16 mouse cellular contexts compared by ENCODE assay signal in genomic region chr7:141064175-141064574, GRCm38 (mm10). TPM values are rescaled to one million over a fixed set of nuclear protein-coding genes. Genes with fewer than 3 reads are reported as not detected.
A peak's percentile ranks its signal among the peaks of the same experiment; 100 is the strongest.
DNase-seq lines count a peak whose midpoint lies in the region; ATAC-seq and TF ChIP-seq lines count a peak whose summit lies in the region.
"Had no signal": no experiment of that assay in that cellular context is flagged by ENCODE, and none has a peak within 500 bp of the region (broad histone marks: within the 10 kb centered on the region; RNA-seq: fewer than 3 reads in every experiment).

No protein-coding gene starts in this region.

- ATAC-seq in granulocyte monocyte progenitor cell, adult 5-6 weeks (replicated peaks; ENCODE audit: poor library complexity, severe bottlenecking), result peak; percentile 80
- peak; percentile 38 for ATAC-seq in liver, embryonic 14.5 days (ENCODE audit: insufficient read depth)
- no peak for ATAC-seq in hindbrain, embryonic 16.5 days

- no peak overlapping the region for H3K4me3 ChIP-seq in liver, embryonic 14.5 days (ENCODE audit: insufficient read depth in 1 of 2, low read depth in 2 of 2, low read length in 2 of 2)
- H3K4me3 ChIP-seq in hindbrain, embryonic 16.5 days (ENCODE audit: low read length), result no peak overlapping the region
- H3K4me3 ChIP-seq: embryonic facial prominence, embryonic 10.5 days; forebrain, embryonic 12.5 days; limb, embryonic 15.5 days had no signal

- H3K27me3 ChIP-seq in liver, embryonic 14.5 days (ENCODE audit: control insufficient read depth, insufficient read depth, low read length), result peaks cover 31% of the 10 kb centered on the region
- H3K27me3 ChIP-seq in hindbrain, embryonic 16.5 days (replicated peaks; ENCODE audit: control insufficient read depth, insufficient read depth, low read length), result no peaks in the 10 kb centered on the region
- H3K27me3 ChIP-seq: forebrain, embryonic 12.5 days; limb, embryonic 15.5 days had no signal

- no peak for TF ChIP-seq EP300 in liver, embryonic 14.5 days (IDR thresholded peaks at IDR 0.05; ENCODE audit: low read depth)

- peak; percentile 48 for DNase-seq in thymus, postnatal 0 days (ENCODE audit: low spot score)
- DNase-seq in thymus, adult 18-20 months, result no peak
- no peak for DNase-seq in liver, embryonic 14.5 days (ENCODE audit: low read depth in 3 of 3, low spot score in 3 of 3)
- no peak for DNase-seq in urinary bladder, postnatal 36 days (ENCODE audit: low spot score in 2 of 2)
- no peak for DNase-seq in embryo, embryonic 10.5 days (ENCODE audit: low spot score)
- DNase-seq: adrenal gland, adult 2 months; gastrocnemius, postnatal 36 days had no signal

- peaks cover 0 to 14% of the 10 kb centered on the region in 2 experiments; a peak in 2 of 4 replicates for H3K4me1 ChIP-seq in liver, embryonic 14.5 days (replicated peaks; ENCODE audit: control insufficient read depth in 2 of 2, insufficient read depth in 2 of 2, low read length in 1 of 2)
- H3K4me1 ChIP-seq in hindbrain, embryonic 16.5 days (ENCODE audit: control insufficient read depth, insufficient read depth, low read depth, low read length), result peaks cover 18% of the 10 kb centered on the region

- WGBS in liver, embryonic 14.5 days (ENCODE audit: insufficient replicate concordance), result 13% methylated on average over 7 of the region's 7 CpGs
- WGBS in hindbrain, embryonic 16.5 days, result 85% methylated on average over 7 of the region's 7 CpGs

- no peak overlapping the region for H3K9ac ChIP-seq in liver, embryonic 14.5 days (replicated peaks)
- no peak overlapping the region for H3K9ac ChIP-seq in hindbrain, embryonic 16.5 days (ENCODE audit: low read depth, low read length)
- H3K9ac ChIP-seq: forebrain, embryonic 12.5 days; limb, embryonic 15.5 days had no signal

- H3K36me3 ChIP-seq in liver, embryonic 14.5 days (replicated peaks; ENCODE audit: control insufficient read depth, insufficient read depth, low read depth), result no peaks in the 10 kb centered on the region
- peaks cover 39% of the 10 kb centered on the region for H3K36me3 ChIP-seq in hindbrain, embryonic 16.5 days (ENCODE audit: control insufficient read depth, insufficient read depth, low read length)
- H3K36me3 ChIP-seq: G1E had no signal

- H3K9me3 ChIP-seq in liver, embryonic 14.5 days (ENCODE audit: control insufficient read depth, low read length), result no peaks in the 10 kb centered on the region
- no peaks in the 10 kb centered on the region for H3K9me3 ChIP-seq in hindbrain, embryonic 16.5 days (ENCODE audit: control insufficient read depth, low read length)
- H3K9me3 ChIP-seq: embryonic facial prominence, embryonic 10.5 days; forebrain, embryonic 12.5 days; G1E; limb, embryonic 15.5 days had no signal

- H3K27ac ChIP-seq in liver, embryonic 14.5 days, result no peak overlapping the region
- no peak overlapping the region for H3K27ac ChIP-seq in hindbrain, embryonic 16.5 days (ENCODE audit: low read depth, low read length)
- H3K27ac ChIP-seq: embryonic facial prominence, embryonic 10.5 days; forebrain, embryonic 12.5 days; limb, embryonic 15.5 days had no signal

- peak overlapping the region; percentile 22; the same call in 1 of the 2 replicates for H3K4me2 ChIP-seq in liver, embryonic 14.5 days (ENCODE audit: low read depth)
- H3K4me2 ChIP-seq in hindbrain, embryonic 16.5 days (ENCODE audit: low read length), result no peak overlapping the region
- H3K4me2 ChIP-seq: forebrain, embryonic 12.5 days; limb, embryonic 15.5 days had no signal

- no peak for TF ChIP-seq CTCF in liver, embryonic 14.5 days (IDR thresholded peaks at IDR 0.05; ENCODE audit: low read depth)

RNA-seq across cellular contexts. Expression of gene B4galnt4, which starts 3.3 kb away (rescaled TPM):
- 2.0 and 2.5 TPM in 2 replicates for polyA plus RNA-seq in thymus, postnatal 0 days (2015; fragmentation: Nextera tagmentation; extraction: Ambion mirVana)
- total RNA-seq in granulocyte monocyte progenitor cell, adult 5-6 weeks (2014; fragmentation: Nextera tagmentation), result 0.60 and 3.6 TPM in 2 replicates
- total RNA-seq in granulocyte monocyte progenitor cell, adult 5-6 weeks (2017), result 0.26 TPM in 1 of 2 replicates, not detected in the other
- polyA plus RNA-seq in liver, embryonic 14.5 days (2012; rRNA removed), result 0.64 and 0.84 TPM in 2 replicates
- polyA plus RNA-seq in liver, embryonic 14.5 days (2014; fragmentation: Nextera tagmentation; extraction: Ambion mirVana), result 0.39 and 0.68 TPM in 2 replicates
- polyA plus RNA-seq in hindbrain, embryonic 16.5 days (2015; fragmentation: Nextera tagmentation; extraction: Ambion mirVana), result 53.3 and 55.0 TPM in 2 replicates
- total RNA-seq: G1E had no signal
- polyA plus RNA-seq: G1E had no signal

RNA-seq across cellular contexts. Expression of gene Pkp3, which starts 13.8 kb away (rescaled TPM):
- polyA plus RNA-seq in thymus, postnatal 0 days (2015; fragmentation: Nextera tagmentation; extraction: Ambion mirVana), result 45.1 and 47.8 TPM in 2 replicates
- 1.4 and 2.2 TPM in 2 replicates for total RNA-seq in granulocyte monocyte progenitor cell, adult 5-6 weeks (2014; fragmentation: Nextera tagmentation)
- 0.52 and 2.7 TPM in 2 replicates for total RNA-seq in granulocyte monocyte progenitor cell, adult 5-6 weeks (2017)
- polyA plus RNA-seq in liver, embryonic 14.5 days (2012; rRNA removed), result 0.33 and 0.51 TPM in 2 replicates
- 0.36 and 0.80 TPM in 2 replicates for polyA plus RNA-seq in liver, embryonic 14.5 days (2014; fragmentation: Nextera tagmentation; extraction: Ambion mirVana)
- 0.31 and 0.32 TPM in 2 replicates for polyA plus RNA-seq in hindbrain, embryonic 16.5 days (2015; fragmentation: Nextera tagmentation; extraction: Ambion mirVana)
- total RNA-seq: G1E; layer of hippocampus, postnatal 25 days had no signal
- polyA plus RNA-seq: G1E had no signal

RNA-seq across cellular contexts. Expression of gene Gm17387, which starts 35.2 kb away (rescaled TPM):
- polyA plus RNA-seq in thymus, postnatal 0 days (2015; fragmentation: Nextera tagmentation; extraction: Ambion mirVana), result not detected in 2 replicates
- not detected in 2 replicates for total RNA-seq in granulocyte monocyte progenitor cell, adult 5-6 weeks (2014; fragmentation: Nextera tagmentation)
- total RNA-seq in granulocyte monocyte progenitor cell, adult 5-6 weeks (2017), result not detected in 2 replicates
- not detected in 2 replicates for polyA plus RNA-seq in liver, embryonic 14.5 days (2012; rRNA removed)
- not detected in 2 replicates for polyA plus RNA-seq in liver, embryonic 14.5 days (2014; fragmentation: Nextera tagmentation; extraction: Ambion mirVana)
- not detected in 2 replicates for polyA plus RNA-seq in hindbrain, embryonic 16.5 days (2015; fragmentation: Nextera tagmentation; extraction: Ambion mirVana)
- total RNA-seq: adrenal gland, adult 2 months; G1E; gastrocnemius, postnatal 36 days; heart, postnatal 25 days; layer of hippocampus, postnatal 25 days; monocyte, adult 5-6 weeks had no signal
- polyA plus RNA-seq: adrenal gland, adult 2 months; embryonic facial prominence, embryonic 10.5 days; forebrain, embryonic 12.5 days; G1E; limb, embryonic 15.5 days had no signal

RNA-seq across cellular contexts. Expression of gene Sigirr, which starts 36.2 kb away (rescaled TPM):
- polyA plus RNA-seq in thymus, postnatal 0 days (2015; fragmentation: Nextera tagmentation; extraction: Ambion mirVana), result 45.9 and 51.9 TPM in 2 replicates
- total RNA-seq in granulocyte monocyte progenitor cell, adult 5-6 weeks (2014; fragmentation: Nextera tagmentation), result 16.9 and 30.9 TPM in 2 replicates
- total RNA-seq in granulocyte monocyte progenitor cell, adult 5-6 weeks (2017), result 16.6 and 20.2 TPM in 2 replicates
- 9.8 and 10.8 TPM in 2 replicates for polyA plus RNA-seq in liver, embryonic 14.5 days (2012; rRNA removed)
- polyA plus RNA-seq in liver, embryonic 14.5 days (2014; fragmentation: Nextera tagmentation; extraction: Ambion mirVana), result 16.0 and 18.4 TPM in 2 replicates
- 3.2 and 3.3 TPM in 2 replicates for polyA plus RNA-seq in hindbrain, embryonic 16.5 days (2015; fragmentation: Nextera tagmentation; extraction: Ambion mirVana)

RNA-seq across cellular contexts. Expression of gene Ifitm6, which starts 46.5 kb away (rescaled TPM):
- 0.73 and 0.95 TPM in 2 replicates for polyA plus RNA-seq in thymus, postnatal 0 days (2015; fragmentation: Nextera tagmentation; extraction: Ambion mirVana)
- 17.9 and 48.1 TPM in 2 replicates for total RNA-seq in granulocyte monocyte progenitor cell, adult 5-6 weeks (2014; fragmentation: Nextera tagmentation)
- total RNA-seq in granulocyte monocyte progenitor cell, adult 5-6 weeks (2017), result 22.5 and 42.5 TPM in 2 replicates
- polyA plus RNA-seq in liver, embryonic 14.5 days (2012; rRNA removed), result 8.3 and 9.2 TPM in 2 replicates
- 6.0 and 9.6 TPM in 2 replicates for polyA plus RNA-seq in liver, embryonic 14.5 days (2014; fragmentation: Nextera tagmentation; extraction: Ambion mirVana)
- 0.83 and 1.3 TPM in 2 replicates for polyA plus RNA-seq in hindbrain, embryonic 16.5 days (2015; fragmentation: Nextera tagmentation; extraction: Ambion mirVana)
- total RNA-seq: G1E; gastrocnemius, postnatal 36 days; layer of hippocampus, postnatal 25 days had no signal
- polyA plus RNA-seq: embryonic facial prominence, embryonic 10.5 days; forebrain, embryonic 12.5 days; G1E had no signal

Comparison
In these comparisons a context has a peak if more than half of its experiments do, and no peak if none do; other contexts are left out.
1. RNA of gene B4galnt4, which starts 3.3 kb away (polyA plus RNA-seq): 53.3 to 55.0 TPM in hindbrain, embryonic 16.5 days; 2.0 to 2.5 TPM in thymus, postnatal 0 days and 0.39 to 0.84 TPM in liver, embryonic 14.5 days; every median in the first group is over 10 times any median in the second.
2. RNA of gene Pkp3, which starts 13.8 kb away (polyA plus RNA-seq): 45.1 to 47.8 TPM in thymus, postnatal 0 days; 0.33 to 0.80 TPM in liver, embryonic 14.5 days and 0.31 to 0.32 TPM in hindbrain, embryonic 16.5 days; every median in the first group is over 10 times any median in the second.